Mouse (Mus musculus) brown adipose tissue, adult 24 weeks (tissue): ENCODE measurements around the gene Tbc1d32. TPM values are rescaled to one million over a fixed set of nuclear protein-coding genes. Genes with fewer than 3 reads are reported as not detected.

Source experiments
- H3K27ac ChIP-seq: fragments of 200-500 bp; replicated peaks from 2 replicates; pipeline ENCODE4 v1.5.1; 2012; ENCODE audit warnings: low read depth, mild to moderate bottlenecking, low read length
- H3K4me1 ChIP-seq: fragments of 200-500 bp; 2 replicates; pipeline ENCODE4 v1.6.1; 2012; ENCODE audit warnings: low read length, mixed read lengths; ENCODE audit not compliant: control insufficient read depth, insufficient read depth, insufficient read length
- H3K4me3 ChIP-seq: fragments of 200-500 bp; 2 replicates; pipeline ENCODE4 v1.5.1; 2012; ENCODE audit warnings: low read depth, mild to moderate bottlenecking, low read length, moderate library complexity; ENCODE audit not compliant: insufficient read depth
- polyA plus RNA-seq: library from polyadenylated mRNA; stranded (reverse); fragments of >200 nt; gene quantifications from 2 replicates; pipeline ENCODE4 v1.2.4, GENCODE M21; 2012; ENCODE audit not compliant: missing spikeins, insufficient read depth, insufficient read length

Gene Tbc1d32
- polyA plus RNA-seq, 1 experiment, result 7.4 TPM

DNA sequence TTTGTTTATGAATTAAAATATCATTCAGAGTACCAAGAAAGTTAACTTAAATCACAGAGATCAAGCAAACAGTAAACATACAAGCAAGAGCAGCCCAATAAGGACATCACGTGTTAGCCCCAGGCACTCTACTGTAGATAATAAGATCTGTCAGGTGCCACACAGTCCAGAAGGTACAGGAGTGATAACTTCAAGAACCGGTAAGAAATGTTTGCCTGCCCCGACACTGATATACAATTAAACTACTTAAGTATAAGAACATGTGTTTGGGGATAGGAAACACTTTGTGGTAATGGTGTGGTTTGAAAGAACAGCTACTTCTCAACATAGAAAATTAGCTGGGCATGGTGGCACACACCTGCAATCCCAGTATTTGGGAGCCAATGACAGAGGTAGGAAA, 71.5 kb downstream of the Tbc1d32 start:
- no peak overlapping the region for H3K27ac ChIP-seq

DNA sequence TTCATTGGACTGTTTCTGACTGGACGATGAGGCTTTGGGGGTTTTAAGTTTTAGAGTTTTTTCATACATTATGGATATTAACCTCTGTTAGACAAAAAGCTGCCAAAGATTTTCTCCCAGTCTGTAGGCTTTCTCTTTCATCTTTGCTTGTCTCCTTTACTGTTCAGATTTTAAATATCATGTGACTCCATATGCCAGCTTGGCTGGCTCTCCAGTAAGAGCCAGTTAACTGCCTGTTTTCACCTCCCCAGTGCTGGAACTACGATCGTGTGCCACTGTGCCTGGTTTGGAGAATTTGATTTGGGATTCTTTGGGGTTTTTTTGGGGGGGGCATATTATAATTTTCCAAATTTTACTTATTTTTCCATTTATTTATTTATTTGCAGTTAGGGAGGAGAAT, 79.6 kb downstream of the Tbc1d32 start:
- Histone ChIP-seq H3K27ac (no peak overlapping the region), H3K4me3 (no peak overlapping the region), H3K4me1 (no peaks in the 10 kb centered on the region)

More for the DNA sequence above, 71.5 kb downstream of the Tbc1d32 start:
- no peak overlapping the region for H3K4me3 ChIP-seq
- H3K4me1 ChIP-seq, result no peaks in the 10 kb centered on the region

- H3K27ac ChIP-seq, result no peak overlapping the region
- no peak overlapping the region for H3K4me3 ChIP-seq
- H3K4me1 ChIP-seq, result no peaks in the 10 kb centered on the region
Measured at GRCm38 (mm10) chr10:56137191-56137590, 91.3 kb downstream of the Tbc1d32 start.

- H3K4me1 ChIP-seq, result no peaks in the 10 kb centered on the region
Measured at GRCm38 (mm10) chr10:56129642-56130041, 98.8 kb downstream of the Tbc1d32 start.

DNA sequence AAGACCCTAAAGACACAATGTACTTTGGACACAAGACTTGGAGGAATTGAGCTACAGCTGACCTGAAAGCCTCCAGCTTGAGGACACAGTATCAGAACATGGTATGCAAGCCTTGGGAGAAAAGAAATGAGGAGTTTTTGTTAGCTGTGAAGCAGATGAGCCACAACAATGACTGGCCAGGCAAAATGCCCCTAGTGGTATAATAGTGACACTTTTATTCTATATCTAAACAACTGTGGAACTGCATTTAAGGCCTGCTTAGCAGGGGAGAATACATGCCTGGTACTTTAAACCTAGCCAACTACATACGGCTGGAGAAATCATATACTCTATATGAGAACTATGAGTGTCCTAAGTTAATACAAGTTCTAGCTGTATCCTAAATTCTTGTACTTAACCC, 101.5 kb downstream of the Tbc1d32 start:
- Histone ChIP-seq H3K27ac (no peak overlapping the region), H3K4me1 (no peaks in the 10 kb centered on the region), H3K4me3 (no peak overlapping the region)

More at GRCm38 (mm10) chr10:56129642-56130041, 98.8 kb downstream of the Tbc1d32 start:
- Histone ChIP-seq H3K27ac (no peak overlapping the region), H3K4me3 (no peak overlapping the region)

GRCm38 (mm10) chr10:56115636-56116180, 112.8 kb downstream of the Tbc1d32 start:
- Histone ChIP-seq H3K27ac (no peak overlapping the region), H3K4me3 (peak overlapping the region; percentile 59), H3K4me1 (no peaks in the 10 kb centered on the region; the same call in 1 of the 2 replicates)

DNA sequence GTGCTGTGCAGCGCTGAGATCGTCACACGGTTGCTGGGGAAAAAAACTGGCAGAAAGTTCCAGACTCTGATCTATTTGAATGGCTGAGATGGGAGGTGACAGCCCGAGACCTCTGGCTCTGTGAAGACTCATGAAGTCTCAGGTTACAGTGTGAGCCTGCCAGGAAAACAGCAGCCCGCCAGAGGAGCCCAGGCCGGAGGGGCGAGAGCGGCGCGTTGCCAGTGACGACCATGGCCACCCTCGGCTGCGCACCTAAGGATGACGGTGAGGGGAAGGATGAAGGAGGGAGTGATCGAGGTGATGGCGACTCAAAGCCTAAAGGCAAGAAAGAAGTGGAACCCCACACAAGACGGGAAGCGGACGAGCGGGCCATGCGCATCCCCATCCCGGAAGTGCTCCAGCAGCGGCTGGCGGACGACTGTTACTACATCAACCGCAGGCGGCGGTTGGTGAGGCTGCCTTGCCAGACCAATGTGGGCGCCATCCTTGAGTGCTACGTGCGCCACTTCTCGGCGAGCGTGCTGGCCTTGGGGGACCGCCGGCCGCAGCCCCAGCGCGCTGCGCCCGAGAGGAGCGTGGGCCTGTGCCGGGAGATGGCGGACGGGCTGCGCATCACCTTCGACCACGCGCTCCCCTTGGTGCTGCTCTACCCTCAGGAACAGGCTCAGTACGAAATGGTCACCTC, 113.4 kb downstream of the Tbc1d32 start:
- H3K4me1 ChIP-seq, result no peaks in the 10 kb centered on the region; the same call in 1 of the 2 replicates
- peak overlapping the region; percentile 59 for H3K4me3 ChIP-seq
- H3K27ac ChIP-seq, result no peak overlapping the region

DNA sequence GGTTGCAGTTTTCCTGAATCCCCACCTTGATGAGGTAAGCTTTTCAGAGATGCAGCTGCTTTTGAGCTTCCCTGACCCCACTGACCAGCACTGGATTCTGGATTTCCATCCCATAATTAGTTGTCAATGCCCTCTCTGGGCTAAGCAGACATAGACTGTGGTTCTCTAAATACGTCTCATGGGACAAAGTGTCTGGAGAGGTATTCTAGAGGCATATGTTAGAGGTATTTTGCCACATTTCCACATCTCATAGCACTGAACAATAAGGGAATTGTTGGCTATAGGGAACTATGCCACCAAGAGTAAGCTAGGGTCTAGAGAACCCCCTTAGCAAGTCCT, 121.5 kb downstream of the Tbc1d32 start:
- H3K4me3 ChIP-seq, result peak overlapping the region; percentile 83
- H3K4me1 ChIP-seq, result peaks cover 2% of the 10 kb centered on the region; the same call in 1 of the 2 replicates
- H3K27ac ChIP-seq, result peak overlapping the region; percentile 60

GRCm38 (mm10) chr10:56106333-56106995, 122.0 kb downstream of the Tbc1d32 start, which contains the start of gene Msl3l2:
Gene Msl3l2 (plus strand): TSS chr10:56106917.
- peak within 1 kb of the TSS; percentile 60 for H3K27ac ChIP-seq
- peak within 1 kb of the TSS; percentile 83 for H3K4me3 ChIP-seq
- H3K4me1 ChIP-seq, result peaks cover 2% of the 10 kb centered on the region; the same call in 1 of the 2 replicates

GRCm38 (mm10) chr10:56099641-56100310, 128.7 kb downstream of the Tbc1d32 start:
- no peaks in the 10 kb centered on the region for H3K4me1 ChIP-seq
- H3K27ac ChIP-seq, result no peak overlapping the region

DNA sequence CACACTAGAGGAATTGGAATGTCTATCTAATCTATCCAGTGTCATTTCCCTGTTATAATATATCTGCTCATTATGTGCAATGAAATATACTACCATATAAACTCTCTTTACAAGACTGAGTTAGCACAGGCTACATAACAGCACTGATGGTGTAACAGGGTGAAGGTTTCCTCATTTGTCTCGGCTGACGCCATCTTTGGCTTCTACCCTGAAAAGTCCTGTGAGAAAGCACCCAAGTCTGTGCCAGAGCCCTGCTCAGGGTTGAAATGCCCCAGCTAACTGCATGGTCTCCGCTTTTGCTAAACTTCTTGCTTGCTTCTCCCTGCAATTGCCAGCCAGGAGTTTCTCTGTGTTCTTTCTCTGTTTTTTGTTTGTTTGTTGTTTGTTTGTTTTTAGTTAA, 129.4 kb downstream of the Tbc1d32 start:
- Histone ChIP-seq H3K4me1 (no peaks in the 10 kb centered on the region), H3K4me3 (no peak overlapping the region), H3K27ac (no peak overlapping the region)

More at GRCm38 (mm10) chr10:56099641-56100310, 128.7 kb downstream of the Tbc1d32 start:
- H3K4me3 ChIP-seq, result no peak overlapping the region

DNA sequence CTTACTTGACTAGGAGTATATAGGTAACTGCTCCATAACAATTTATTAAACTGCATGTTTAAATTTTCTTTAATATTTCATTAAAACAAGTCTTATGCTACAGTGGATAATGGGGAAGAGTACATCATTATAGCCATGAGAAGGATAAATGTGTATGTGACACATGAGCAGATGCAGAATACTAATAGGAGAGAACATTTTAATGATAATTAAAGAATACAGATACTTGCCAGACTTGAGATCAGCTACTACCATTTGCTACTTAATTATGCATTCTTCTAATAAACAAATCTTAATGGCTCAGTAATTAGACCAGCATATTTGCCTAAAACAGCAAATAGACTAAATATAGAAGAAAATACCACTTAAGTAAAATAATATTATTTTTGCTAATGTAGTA, 131.7 kb downstream of the Tbc1d32 start:
- no peak overlapping the region for H3K4me3 ChIP-seq
- H3K4me1 ChIP-seq, result no peaks in the 10 kb centered on the region
- H3K27ac ChIP-seq, result no peak overlapping the region

DNA sequence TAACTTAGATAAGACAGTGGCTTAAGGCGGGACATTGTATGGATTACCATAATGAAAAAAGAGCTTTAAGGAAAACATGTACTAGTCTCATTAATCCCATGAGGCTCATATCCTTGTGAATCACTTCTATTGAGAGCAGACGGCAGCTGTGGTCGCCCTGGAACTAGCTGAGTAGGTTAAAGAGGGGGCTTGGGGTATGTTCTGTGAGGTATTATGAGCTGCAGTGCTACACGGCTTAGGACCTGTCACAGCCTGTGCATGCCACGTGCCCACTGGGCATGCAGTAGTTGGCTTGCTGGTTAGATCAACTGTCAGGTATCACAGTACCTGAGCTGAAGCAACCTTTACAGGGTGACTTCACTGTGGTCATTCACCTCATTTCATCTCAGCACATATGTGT, 133.9 kb downstream of the Tbc1d32 start:
- H3K4me3 ChIP-seq, result no peak overlapping the region
- no peak overlapping the region for H3K27ac ChIP-seq
- H3K4me1 ChIP-seq, result no peaks in the 10 kb centered on the region

- Histone ChIP-seq H3K4me1 (no peaks in the 10 kb centered on the region), H3K27ac (no peak overlapping the region), H3K4me3 (no peak overlapping the region)
Measured at GRCm38 (mm10) chr10:56089714-56090113, 138.8 kb downstream of the Tbc1d32 start.

DNA sequence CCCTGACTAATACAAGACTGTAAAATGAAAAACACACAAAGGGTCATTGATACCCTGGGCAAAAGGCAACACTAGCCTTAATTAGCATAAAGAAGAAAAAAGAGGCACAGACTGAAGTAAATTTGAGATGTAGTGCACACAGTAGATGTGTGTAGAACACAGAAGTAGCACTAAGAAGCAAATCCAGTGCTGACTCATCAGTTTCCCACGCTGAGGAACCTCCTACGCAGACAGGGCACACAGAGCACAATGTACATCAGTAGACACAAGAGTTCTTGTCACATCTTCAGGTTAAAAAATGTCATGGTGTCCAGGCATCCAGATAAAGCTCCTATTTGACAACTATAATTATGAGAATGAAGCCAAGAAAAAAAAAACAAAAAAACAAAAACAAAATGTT, 165.7 kb downstream of the Tbc1d32 start:
- Histone ChIP-seq H3K27ac (no peak overlapping the region), H3K4me3 (no peak overlapping the region)

More for the DNA sequence above, 165.7 kb downstream of the Tbc1d32 start:
- H3K4me1 ChIP-seq, result no peaks in the 10 kb centered on the region
